Mouse (Mus musculus): Measurements from ENCODE around the gene Hp1bp3.
A peak's percentile ranks its signal among the peaks of the same experiment; 100 is the strongest.

Gene Hp1bp3

GRCm38 (mm10) chr4:138222396-138222795 is 6.3 kb downstream of the Hp1bp3 start:
- DNase-seq (ENCODE audit: low spot score), result no peak

- no peak for DNase-seq (ENCODE audit: low spot score)
Observed at GRCm38 (mm10) chr4:138223623-138224022, 7.5 kb downstream of the Hp1bp3 start.

DNA sequence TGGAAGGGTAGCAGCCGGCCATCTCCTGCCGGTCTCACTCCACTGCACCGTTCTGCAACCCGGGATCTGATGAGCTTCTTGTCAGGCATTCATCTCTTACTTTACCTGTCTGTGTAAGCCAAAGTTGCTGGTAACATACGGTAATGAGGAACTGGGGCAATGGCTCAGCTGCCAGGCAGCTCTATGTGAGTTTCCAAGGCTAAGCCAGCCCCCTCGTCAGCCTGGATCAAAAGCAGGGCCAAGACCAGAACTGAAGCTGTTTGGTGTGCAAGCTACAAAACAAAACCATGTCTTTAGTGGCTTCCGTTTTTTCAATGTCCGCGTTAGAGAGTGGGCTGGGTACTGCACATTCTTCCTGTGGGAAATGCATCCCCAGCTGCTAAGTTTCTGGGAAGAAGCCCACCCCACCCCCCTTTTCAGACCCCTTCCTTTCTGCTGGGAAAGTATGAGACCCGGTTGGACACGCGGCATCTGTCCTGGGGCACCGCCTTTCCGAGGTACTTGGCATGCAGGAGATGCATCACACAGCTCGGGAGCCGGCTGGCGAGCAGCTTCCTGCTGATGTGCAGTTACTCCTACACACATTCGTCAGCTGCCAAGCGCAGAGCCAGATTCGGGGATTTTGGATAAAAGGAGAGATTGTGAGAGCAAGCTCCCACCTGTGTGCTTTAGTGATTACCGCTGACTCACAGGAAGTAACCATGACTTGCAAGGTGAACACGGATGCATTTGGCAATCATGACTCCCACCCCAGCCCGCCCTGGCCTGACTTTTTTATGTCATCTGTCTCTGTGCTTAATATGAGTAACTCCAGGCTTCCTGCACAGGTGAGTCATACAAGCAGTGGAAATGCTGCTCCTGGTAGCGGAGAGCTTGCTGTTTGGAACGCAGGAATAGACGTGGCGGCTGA is 30.9 kb downstream of the Hp1bp3 start:
- no peak for DNase-seq (ENCODE audit: low spot score)

- peak; percentile 59 for DNase-seq (ENCODE audit: low spot score)
Observed at GRCm38 (mm10) chr4:138250088-138250960, 34.2 kb downstream of the Hp1bp3 start, which contains the start of the genes Sh2d5 and Kif17. Sh2d5 (plus strand) TSS chr4:138250403. Kif17 (plus strand) TSS chr4:138250435.

- DNase-seq (ENCODE audit: low spot score), result peak; percentile 43
Observed at GRCm38 (mm10) chr4:138251819-138252218, 35.7 kb downstream of the Hp1bp3 start.

- DNase-seq (ENCODE audit: low spot score), result no peak
Observed at GRCm38 (mm10) chr4:138252231-138252630, 36.1 kb downstream of the Hp1bp3 start.

- no peak for DNase-seq (ENCODE audit: low spot score)
Observed at GRCm38 (mm10) chr4:138257116-138257687, 41.1 kb downstream of the Hp1bp3 start.

- DNase-seq (ENCODE audit: low spot score), result no peak
Observed at GRCm38 (mm10) chr4:138258663-138259062, 42.6 kb downstream of the Hp1bp3 start.

- DNase-seq (ENCODE audit: low spot score), result no peak
Observed at GRCm38 (mm10) chr4:138259482-138259881, 43.4 kb downstream of the Hp1bp3 start.

- peak; percentile 75 for DNase-seq (ENCODE audit: low spot score)
Observed at GRCm38 (mm10) chr4:138261843-138262681, 46.0 kb downstream of the Hp1bp3 start.

DNA sequence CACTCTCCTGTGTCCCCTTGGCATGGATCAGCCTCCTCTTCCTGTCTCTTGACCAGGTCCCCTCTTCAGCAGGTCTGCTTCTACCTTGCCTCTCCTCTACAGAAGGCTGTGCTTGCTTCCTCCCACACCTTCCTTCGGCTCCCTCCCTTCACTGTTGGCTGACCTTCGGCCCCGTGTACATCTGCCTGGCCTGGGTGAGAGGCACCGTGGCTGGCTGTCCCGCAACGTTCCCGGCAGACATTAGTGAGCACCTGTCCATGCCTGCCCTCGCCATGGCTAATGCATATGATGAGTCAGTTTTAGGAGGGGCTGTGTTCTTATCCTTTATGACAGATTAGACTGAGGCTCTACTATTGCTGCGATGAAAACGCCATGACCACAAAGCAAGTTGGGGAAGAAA is 51.8 kb downstream of the Hp1bp3 start:
- no peak for DNase-seq (ENCODE audit: low spot score)

DNA sequence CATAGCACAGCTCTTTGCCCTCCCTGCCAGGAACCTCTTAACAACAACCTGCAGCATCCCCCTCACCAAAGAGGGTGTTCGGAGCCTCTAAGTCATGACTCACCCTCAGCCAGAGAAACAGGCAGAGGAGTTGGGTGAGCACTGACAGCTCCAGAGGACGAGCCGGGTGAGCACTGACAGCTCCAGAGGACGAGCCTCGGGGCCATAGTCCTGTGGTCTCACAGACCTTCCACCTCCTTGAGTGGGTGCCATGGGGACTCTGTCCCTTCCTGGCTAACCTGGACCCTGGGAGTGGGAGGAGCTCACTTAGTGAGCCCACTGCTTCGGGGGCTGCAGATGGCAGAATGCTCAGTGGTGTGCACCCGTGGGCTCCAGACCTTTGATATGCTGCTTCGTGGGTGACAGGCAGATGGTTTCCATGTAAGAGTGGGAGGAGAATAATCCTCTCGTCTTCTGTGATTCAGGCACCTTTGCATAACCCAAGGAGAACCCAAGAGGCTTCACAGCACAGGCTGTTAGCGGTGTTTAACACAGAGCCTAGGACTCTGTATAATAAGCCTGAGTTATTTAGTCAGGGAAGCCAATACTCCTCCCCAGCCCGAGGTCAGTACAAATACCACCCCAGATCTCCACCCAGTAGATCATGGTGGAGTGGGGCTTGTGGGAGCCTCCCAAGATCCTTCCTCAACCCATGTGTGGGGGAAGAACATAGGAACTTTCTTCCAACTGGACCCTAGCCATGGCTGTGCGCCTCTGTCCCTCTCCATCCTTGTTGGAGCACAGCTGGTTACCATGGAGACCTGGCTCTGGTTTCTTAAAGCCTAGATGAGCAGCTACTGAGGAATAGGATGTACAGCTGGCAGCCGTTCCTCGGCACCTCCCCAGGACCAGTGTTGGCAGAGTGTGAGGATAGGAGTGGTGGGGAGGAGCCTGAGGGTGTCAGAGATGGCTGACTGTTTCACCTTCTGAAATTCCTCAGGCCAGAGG is 56.2 kb downstream of the Hp1bp3 start:
- peak; percentile 29 for DNase-seq (ENCODE audit: low spot score)

DNA sequence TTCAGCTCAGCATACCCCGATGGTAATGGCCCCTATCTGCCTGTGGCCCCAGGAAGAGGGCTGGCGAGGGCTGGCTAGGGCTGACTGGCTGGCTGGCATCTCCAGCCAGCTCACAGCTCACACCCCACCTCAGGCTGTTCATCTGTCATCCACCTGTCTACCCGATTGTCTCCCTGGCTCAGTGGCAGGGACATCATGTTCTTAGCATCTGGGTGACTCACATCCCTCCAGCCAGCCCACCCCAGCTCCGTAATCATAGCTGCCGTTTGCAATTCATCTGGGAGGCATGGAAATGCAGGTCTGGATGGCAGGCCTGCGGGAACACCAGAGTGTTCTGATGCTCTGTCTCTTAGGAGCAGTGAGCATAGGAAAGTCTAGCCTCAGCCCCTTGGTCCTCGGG is 62.2 kb downstream of the Hp1bp3 start:
- DNase-seq (ENCODE audit: low spot score), result no peak

GRCm38 (mm10) chr4:138282834-138283233 is 66.7 kb downstream of the Hp1bp3 start:
- peak; percentile 24 for DNase-seq (ENCODE audit: low spot score)

- DNase-seq (ENCODE audit: low spot score), result no peak
Observed at GRCm38 (mm10) chr4:138286411-138286810, 70.3 kb downstream of the Hp1bp3 start.

- DNase-seq (ENCODE audit: low spot score), result no peak
Observed at GRCm38 (mm10) chr4:138288691-138289090, 72.6 kb downstream of the Hp1bp3 start.

DNA sequence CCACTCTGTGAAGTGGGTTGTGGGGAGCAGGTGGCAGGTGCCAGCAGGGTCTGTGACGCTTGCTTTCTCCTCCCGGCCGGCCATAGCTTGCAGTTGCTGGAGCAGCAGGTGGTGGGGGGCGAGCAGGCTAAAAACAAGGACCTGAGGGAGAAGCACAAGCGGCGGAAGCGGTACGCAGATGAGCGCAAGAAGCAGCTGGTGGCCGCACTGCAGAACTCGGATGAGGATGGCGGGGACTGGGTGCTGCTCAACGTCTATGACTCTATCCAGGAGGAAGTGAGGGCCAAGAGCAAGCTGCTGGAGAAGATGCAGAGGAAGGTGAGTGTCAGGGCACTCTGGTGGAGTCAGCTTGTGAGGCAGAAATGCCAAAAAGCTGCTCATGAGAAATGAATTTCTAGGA is 75.9 kb downstream of the Hp1bp3 start:
- no peak for DNase-seq (ENCODE audit: low spot score)

- DNase-seq (ENCODE audit: low spot score), result no peak
Observed at GRCm38 (mm10) chr4:138293261-138293948, 77.3 kb downstream of the Hp1bp3 start.

- no peak for DNase-seq (ENCODE audit: low spot score)
Observed at GRCm38 (mm10) chr4:138293949-138294550, 78.0 kb downstream of the Hp1bp3 start.

Measured in ovary, adult 18-20 months (tissue).